Mouse (Mus musculus) heart, postnatal 36 days (tissue): ENCODE measurements around the gene Zfp553. TPM values are rescaled to one million over a fixed set of nuclear protein-coding genes. Genes with fewer than 3 reads are reported as not detected.

Experiments
- DNase-seq, 2 experiments: peaks; one replicate each; pipeline ENCODE4 v3.0.0; 2021 to 2022
- intact Hi-C: fragments of 180-260 bp; cut with DNase I; formaldehyde crosslinking; loops from one replicate; pipeline ENCODE4 v1.15.1; 2025
- total RNA-seq, 2 experiments: library from RNA; stranded (reverse); gene quantifications; 2 replicates each; pipeline ENCODE4 v1.2.3; 2021

Gene Zfp553
- total RNA-seq, 2 experiments from 2014 or later: 6.0 to 6.6 TPM

GRCm38 (mm10) chr7:127209851-127210250 is 23.0 kb upstream of the Zfp553 start:
- DNase-seq: no peak
- intact Hi-C loops: no loop called here

- no peak for DNase-seq
- intact Hi-C loops: no loop called here
These were observed 22.6 kb upstream of the Zfp553 start for GRCm38 (mm10) chr7:127210266-127210665.

GRCm38 (mm10) chr7:127211014-127211745 is 21.7 kb upstream of the Zfp553 start:
- DNase-seq: no peak
- intact Hi-C loops: no loop called here

GRCm38 (mm10) chr7:127212432-127213250 is 20.2 kb upstream of the Zfp553 start:
- intact Hi-C loops: loop anchor here (1.0 kb wide), 1 partner anchor 17 kb away; no protein-coding TSS in a partner anchor
- DNase-seq: no peak

GRCm38 (mm10) chr7:127213485-127213884 is 19.4 kb upstream of the Zfp553 start:
- DNase-seq: peak in 1 of 2 experiments; percentile 39
- intact Hi-C loops: loop anchor here (1.0 kb wide), 1 partner anchor 16 kb away; no protein-coding TSS in a partner anchor

- intact Hi-C loops: loop anchor here (1.0 kb wide), 1 partner anchor 15 kb away; no protein-coding TSS in a partner anchor
- DNase-seq: no peak
These were observed 18.9 kb upstream of the Zfp553 start for GRCm38 (mm10) chr7:127213930-127214329.

- no peak for DNase-seq
- intact Hi-C loops: no loop called here
These were observed 18.3 kb upstream of the Zfp553 start for GRCm38 (mm10) chr7:127214521-127214920.

GRCm38 (mm10) chr7:127214981-127215871 is 17.6 kb upstream of the Zfp553 start:
- DNase-seq: peak; percentile 65 to 69
- intact Hi-C loops: no loop called here

- intact Hi-C loops: no loop called here
These were observed 16.6 kb upstream of the Zfp553 start for GRCm38 (mm10) chr7:127216307-127216706.

GRCm38 (mm10) chr7:127217475-127217874 is 15.4 kb upstream of the Zfp553 start:
- DNase-seq: no peak
- intact Hi-C loops: no loop called here

More at GRCm38 (mm10) chr7:127216307-127216706, 16.6 kb upstream of the Zfp553 start:
- DNase-seq: no peak

- intact Hi-C loops: no loop called here
- no peak for DNase-seq
These were observed 14.8 kb upstream of the Zfp553 start for GRCm38 (mm10) chr7:127217901-127218642.

- DNase-seq: no peak
- intact Hi-C loops: no loop called here
These were observed 14.2 kb upstream of the Zfp553 start for GRCm38 (mm10) chr7:127218670-127219069.

GRCm38 (mm10) chr7:127220440-127220839 is 12.4 kb upstream of the Zfp553 start:
- intact Hi-C loops: no loop called here
- no peak for DNase-seq

- no peak for DNase-seq
- intact Hi-C loops: no loop called here
These were observed 9.8 kb upstream of the Zfp553 start for GRCm38 (mm10) chr7:127223106-127223505.

GRCm38 (mm10) chr7:127223515-127224478 is 9.1 kb upstream of the Zfp553 start:
- intact Hi-C loops: no loop called here
- DNase-seq: no peak

GRCm38 (mm10) chr7:127224616-127225015 is 8.2 kb upstream of the Zfp553 start:
- no peak for DNase-seq
- intact Hi-C loops: loop anchor here (5.0 kb wide), 1 partner anchor 107 kb away; no protein-coding TSS in a partner anchor

- DNase-seq: no peak
- intact Hi-C loops: loop anchor here (5.0 kb wide), 1 partner anchor 108 kb away; no protein-coding TSS in a partner anchor
These were observed 7.5 kb upstream of the Zfp553 start for GRCm38 (mm10) chr7:127225147-127225995.
